Mouse (Mus musculus) adrenal gland, postnatal 10 days (tissue): ENCODE measurements at regions not wholly inside any gene's neighbourhood (a gene's known extent, or its start where the extent isn't known, plus 50 kb on each side); places are given as distances from the start of the nearest gene placed in this dataset.

Experiments
- DNase-seq: peaks from one replicate; pipeline ENCODE4 v3.0.0; 2021; ENCODE audit warnings: mixed read lengths

DNA sequence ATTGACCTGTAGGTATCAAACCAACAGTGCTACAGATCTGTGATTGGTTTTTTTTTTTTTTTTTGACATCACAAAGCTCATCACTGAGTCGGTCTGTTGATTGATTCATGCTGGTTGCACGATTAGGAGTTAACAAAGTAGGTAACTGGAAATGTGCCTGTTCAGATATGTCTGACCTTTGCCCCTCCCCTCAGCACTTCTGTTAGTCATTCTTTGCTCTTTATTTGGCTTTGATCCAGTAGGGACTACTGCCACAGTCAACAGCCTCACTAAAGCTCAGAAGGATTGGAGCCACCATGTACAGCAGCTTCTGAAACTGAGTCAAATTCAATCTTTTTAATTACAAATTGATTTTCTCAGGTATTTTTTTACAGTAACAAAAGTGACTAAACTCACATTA is 870.7 kb upstream of the Lrfn5 start:
- DNase-seq, result peak; percentile 4

DNA sequence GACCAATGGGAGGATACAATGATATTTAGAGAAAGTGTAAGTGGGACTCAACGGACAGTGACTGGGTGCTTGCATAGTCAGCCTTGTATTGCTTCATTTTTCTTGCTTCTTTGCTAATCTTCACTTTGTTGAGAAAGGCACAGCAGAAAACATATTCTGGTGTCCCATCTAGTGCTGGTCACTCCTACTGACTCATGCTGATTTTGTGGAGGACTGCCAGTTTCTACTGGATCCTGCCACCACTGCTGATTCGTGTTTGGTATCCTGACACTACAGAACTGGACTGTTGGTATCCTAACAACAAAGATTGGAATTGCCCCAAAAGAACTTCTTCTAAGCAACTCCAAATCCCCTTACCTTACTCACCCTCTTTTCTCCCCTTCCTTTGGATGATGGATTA is 847.2 kb upstream of the Lrfn5 start:
- DNase-seq, result peak; percentile 8

DNA sequence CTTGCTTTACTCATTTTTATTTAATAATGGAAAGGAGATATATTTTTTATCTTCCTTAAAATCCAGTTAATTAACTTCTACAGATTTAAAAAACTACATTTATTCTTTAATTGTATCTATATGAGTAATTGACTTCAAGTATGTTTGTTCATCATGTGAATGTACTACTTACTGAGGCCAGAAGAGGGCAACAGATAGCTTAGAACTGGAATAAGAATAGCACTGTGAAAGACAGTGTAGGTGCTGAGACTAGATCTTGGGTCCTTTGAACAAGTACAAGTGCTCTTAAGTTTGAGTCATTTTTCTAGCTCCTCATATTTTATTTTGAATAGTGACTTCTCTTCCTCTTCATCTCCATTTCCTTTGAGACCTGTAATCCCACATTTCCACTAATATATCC is 838.9 kb upstream of the Lrfn5 start:
- no peak for DNase-seq

- no peak for DNase-seq
These were observed 805.6 kb upstream of the Lrfn5 start for GRCm38 (mm10) chr12:60717326-60717725.
